Mouse (Mus musculus): Measurements from ENCODE around the gene Grm2. TPM values are rescaled to one million over a fixed set of nuclear protein-coding genes. Genes with fewer than 3 reads are reported as not detected.
"Not testable (repeated sequence)": the region's sequence is repeated elsewhere in the genome, so short reads cannot be mapped to it uniquely, and the experiment has no call there.

The Grm2 gene
- polyA plus RNA-seq, 1 experiment: not detected

- Histone ChIP-seq H3K9ac (ENCODE audit: low read depth, poor library complexity, severe bottlenecking) (no peak overlapping the region), H3K27me3 (ENCODE audit: control insufficient read depth, insufficient read depth, low read length, poor library complexity, severe bottlenecking) (no peaks in the 10 kb centered on the region), H3K9me3 (replicated peaks; ENCODE audit: control insufficient read depth, insufficient read depth, low read length, poor library complexity, severe bottlenecking) (no peaks in the 10 kb centered on the region), H3K36me3 (ENCODE audit: control insufficient read depth, insufficient read depth, low read length, poor library complexity, severe bottlenecking) (no peaks in the 10 kb centered on the region), H3K4me1 (ENCODE audit: control insufficient read depth, insufficient read depth, low read length) (peaks cover 2% of the 10 kb centered on the region), H3K4me3 (ENCODE audit: low read depth, low read length) (no peak overlapping the region), H3K27ac (ENCODE audit: insufficient read depth, low read length) (no peak overlapping the region)
- TF ChIP-seq CTCF (IDR thresholded peaks at IDR 0.05; ENCODE audit: low read depth, low read length): no peak
- peak; percentile 74 for TF ChIP-seq EP300 (IDR thresholded peaks at IDR 0.05; ENCODE audit: insufficient read depth, low read depth, low read length)
These were observed 10.1 kb downstream of the Grm2 start for GRCm38 (mm10) chr9:106645684-106646271.

- no peak for TF ChIP-seq EP300 (IDR thresholded peaks at IDR 0.05; ENCODE audit: insufficient read depth, low read depth, low read length)
- TF ChIP-seq POLR2A (IDR thresholded peaks at IDR 0.05; ENCODE audit: insufficient read depth, low read length): no peak
- peak; percentile 67 for TF ChIP-seq CTCF (IDR thresholded peaks at IDR 0.05; ENCODE audit: low read depth, low read length)
These were observed 12.1 kb downstream of the Grm2 start for GRCm38 (mm10) chr9:106643787-106644186.

GRCm38 (mm10) chr9:106643128-106643527 lies 12.8 kb downstream of the Grm2 start:
- peaks cover 2% of the 10 kb centered on the region for H3K4me1 ChIP-seq (ENCODE audit: control insufficient read depth, insufficient read depth, low read length)
- H3K9me3 ChIP-seq (replicated peaks; ENCODE audit: control insufficient read depth, insufficient read depth, low read length, poor library complexity, severe bottlenecking): no peaks in the 10 kb centered on the region
- no peaks in the 10 kb centered on the region for H3K27me3 ChIP-seq (ENCODE audit: control insufficient read depth, insufficient read depth, low read length, poor library complexity, severe bottlenecking)
- H3K27ac ChIP-seq (ENCODE audit: insufficient read depth, low read length): no peak overlapping the region
- no peak overlapping the region for H3K4me3 ChIP-seq (ENCODE audit: low read depth, low read length)
- no peak overlapping the region for H3K9ac ChIP-seq (ENCODE audit: low read depth, poor library complexity, severe bottlenecking)
- TF ChIP-seq POLR2A (IDR thresholded peaks at IDR 0.05; ENCODE audit: insufficient read depth, low read length) (no peak), CTCF (IDR thresholded peaks at IDR 0.05; ENCODE audit: low read depth, low read length) (peak; percentile 100), EP300 (IDR thresholded peaks at IDR 0.05; ENCODE audit: insufficient read depth, low read depth, low read length) (peak; percentile 71; the same call in 1 of the 2 replicates)
- H3K36me3 ChIP-seq (ENCODE audit: control insufficient read depth, insufficient read depth, low read length, poor library complexity, severe bottlenecking): no peaks in the 10 kb centered on the region

More at GRCm38 (mm10) chr9:106643787-106644186, 12.1 kb downstream of the Grm2 start:
- peaks cover 2% of the 10 kb centered on the region for H3K4me1 ChIP-seq (ENCODE audit: control insufficient read depth, insufficient read depth, low read length)
- no peaks in the 10 kb centered on the region for H3K9me3 ChIP-seq (replicated peaks; ENCODE audit: control insufficient read depth, insufficient read depth, low read length, poor library complexity, severe bottlenecking)
- H3K27me3 ChIP-seq (ENCODE audit: control insufficient read depth, insufficient read depth, low read length, poor library complexity, severe bottlenecking): no peaks in the 10 kb centered on the region
- no peak overlapping the region for H3K4me3 ChIP-seq (ENCODE audit: low read depth, low read length)
- no peak overlapping the region for H3K27ac ChIP-seq (ENCODE audit: insufficient read depth, low read length)
- no peak overlapping the region for H3K9ac ChIP-seq (ENCODE audit: low read depth, poor library complexity, severe bottlenecking)
- no peaks in the 10 kb centered on the region for H3K36me3 ChIP-seq (ENCODE audit: control insufficient read depth, insufficient read depth, low read length, poor library complexity, severe bottlenecking)

GRCm38 (mm10) chr9:106641346-106641745 lies 14.5 kb downstream of the Grm2 start:
- TF ChIP-seq POLR2A (IDR thresholded peaks at IDR 0.05; ENCODE audit: insufficient read depth, low read length) (no peak), CTCF (IDR thresholded peaks at IDR 0.05; ENCODE audit: low read depth, low read length) (no peak), EP300 (IDR thresholded peaks at IDR 0.05; ENCODE audit: insufficient read depth, low read depth, low read length) (no peak)
- Histone ChIP-seq H3K36me3 (ENCODE audit: control insufficient read depth, insufficient read depth, low read length, poor library complexity, severe bottlenecking) (no peaks in the 10 kb centered on the region), H3K4me3 (ENCODE audit: low read depth, low read length) (no peak overlapping the region), H3K9me3 (replicated peaks; ENCODE audit: control insufficient read depth, insufficient read depth, low read length, poor library complexity, severe bottlenecking) (no peaks in the 10 kb centered on the region), H3K27ac (ENCODE audit: insufficient read depth, low read length) (no peak overlapping the region), H3K9ac (ENCODE audit: low read depth, poor library complexity, severe bottlenecking) (no peak overlapping the region), H3K4me1 (ENCODE audit: control insufficient read depth, insufficient read depth, low read length) (peaks cover 2% of the 10 kb centered on the region), H3K27me3 (ENCODE audit: control insufficient read depth, insufficient read depth, low read length, poor library complexity, severe bottlenecking) (no peaks in the 10 kb centered on the region)

- Histone ChIP-seq H3K36me3 (ENCODE audit: control insufficient read depth, insufficient read depth, low read length, poor library complexity, severe bottlenecking) (no peaks in the 10 kb centered on the region), H3K4me3 (ENCODE audit: low read depth, low read length) (no peak overlapping the region), H3K4me1 (ENCODE audit: control insufficient read depth, insufficient read depth, low read length) (no peaks in the 10 kb centered on the region), H3K27me3 (ENCODE audit: control insufficient read depth, insufficient read depth, low read length, poor library complexity, severe bottlenecking) (no peaks in the 10 kb centered on the region), H3K9ac (ENCODE audit: low read depth, poor library complexity, severe bottlenecking) (no peak overlapping the region), H3K9me3 (replicated peaks; ENCODE audit: control insufficient read depth, insufficient read depth, low read length, poor library complexity, severe bottlenecking) (no peaks in the 10 kb centered on the region), H3K27ac (ENCODE audit: insufficient read depth, low read length) (no peak overlapping the region)
- no peak for TF ChIP-seq CTCF (IDR thresholded peaks at IDR 0.05; ENCODE audit: low read depth, low read length)
- no peak for TF ChIP-seq POLR2A (IDR thresholded peaks at IDR 0.05; ENCODE audit: insufficient read depth, low read length)
- TF ChIP-seq EP300 (IDR thresholded peaks at IDR 0.05; ENCODE audit: insufficient read depth, low read depth, low read length): no peak
These were observed 17.7 kb downstream of the Grm2 start for GRCm38 (mm10) chr9:106638154-106638553.

GRCm38 (mm10) chr9:106632185-106632584 lies 23.7 kb downstream of the Grm2 start:
- no peak for TF ChIP-seq POLR2A (IDR thresholded peaks at IDR 0.05; ENCODE audit: insufficient read depth, low read length)
- no peak for TF ChIP-seq CTCF (IDR thresholded peaks at IDR 0.05; ENCODE audit: low read depth, low read length)
- no peak for TF ChIP-seq EP300 (IDR thresholded peaks at IDR 0.05; ENCODE audit: insufficient read depth, low read depth, low read length)
- no peaks in the 10 kb centered on the region for H3K36me3 ChIP-seq (ENCODE audit: control insufficient read depth, insufficient read depth, low read length, poor library complexity, severe bottlenecking)
- H3K9me3 ChIP-seq (replicated peaks; ENCODE audit: control insufficient read depth, insufficient read depth, low read length, poor library complexity, severe bottlenecking): no peaks in the 10 kb centered on the region
- H3K27ac ChIP-seq (ENCODE audit: insufficient read depth, low read length): no peak overlapping the region
- no peak overlapping the region for H3K9ac ChIP-seq (ENCODE audit: low read depth, poor library complexity, severe bottlenecking)
- H3K4me1 ChIP-seq (ENCODE audit: control insufficient read depth, insufficient read depth, low read length): no peaks in the 10 kb centered on the region
- H3K4me3 ChIP-seq (ENCODE audit: low read depth, low read length): no peak overlapping the region
- no peaks in the 10 kb centered on the region for H3K27me3 ChIP-seq (ENCODE audit: control insufficient read depth, insufficient read depth, low read length, poor library complexity, severe bottlenecking)

- not testable (repeated sequence) for H3K4me3 ChIP-seq (ENCODE audit: low read depth, low read length); H3K9ac ChIP-seq (ENCODE audit: low read depth, poor library complexity, severe bottlenecking); H3K27ac ChIP-seq (ENCODE audit: insufficient read depth, low read length); H3K27me3 ChIP-seq (ENCODE audit: control insufficient read depth, insufficient read depth, low read length, poor library complexity, severe bottlenecking); H3K4me1 ChIP-seq (ENCODE audit: control insufficient read depth, insufficient read depth, low read length); H3K36me3 ChIP-seq (ENCODE audit: control insufficient read depth, insufficient read depth, low read length, poor library complexity, severe bottlenecking); H3K9me3 ChIP-seq (replicated peaks; ENCODE audit: control insufficient read depth, insufficient read depth, low read length, poor library complexity, severe bottlenecking)
These were observed 28.1 kb downstream of the Grm2 start for GRCm38 (mm10) chr9:106627796-106628195.
